Mouse (Mus musculus): Measurements from ENCODE around the gene Hnrnpa0. TPM values are rescaled to one million over a fixed set of nuclear protein-coding genes. Genes with fewer than 3 reads are reported as not detected.

Gene Hnrnpa0
- 50.2 and 56.9 TPM in 2 replicates for polyA plus RNA-seq (2014; fragmentation: Nextera tagmentation; extraction: Ambion mirVana)

DNA sequence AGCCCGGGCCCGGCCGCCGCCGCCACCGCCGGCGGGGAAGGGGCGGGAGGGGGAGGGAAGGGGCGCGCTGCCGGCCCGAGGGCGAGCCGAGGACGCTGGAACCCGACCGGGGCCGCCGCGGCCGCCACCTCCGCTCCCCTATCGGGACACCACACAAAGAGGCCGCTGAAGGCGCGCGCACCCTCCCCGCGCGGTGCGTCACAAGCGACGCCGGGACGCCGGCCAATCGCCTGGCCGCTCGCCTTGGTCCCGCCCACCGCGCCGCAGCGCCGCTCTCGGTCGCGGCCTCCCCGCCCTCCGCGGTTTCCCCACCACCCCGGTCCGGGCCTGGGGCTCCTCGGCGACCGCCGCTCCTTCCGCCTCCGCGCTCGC, at the start of gene Hnrnpa0:
Hnrnpa0 (minus strand) TSS at position 161 of the 372 bp plus-strand sequence.
- peak within 1 kb of the TSS; percentile 93 for H3K4me3 ChIP-seq (replicated peaks; ENCODE audit: low read length)
- H3K36me3 ChIP-seq (replicated peaks; ENCODE audit: control insufficient read depth, insufficient read depth): peaks cover 10% of the 10 kb centered on the region
- H3K27ac ChIP-seq: peak within 1 kb of the TSS; percentile 100
- peaks cover 31% of the 10 kb centered on the region for H3K4me1 ChIP-seq (replicated peaks; ENCODE audit: control insufficient read depth, insufficient read depth, low read length)
- DNase-seq (ENCODE audit: low spot score) (peak; percentile 96), ATAC-seq (ENCODE audit: low FRiP score) (peak; percentile 95)
- H3K4me2 ChIP-seq (replicated peaks): peak within 1 kb of the TSS; percentile 83
- H3K9me3 ChIP-seq (ENCODE audit: control insufficient read depth, low read length): no peaks in the 10 kb centered on the region
- H3K27me3 ChIP-seq (ENCODE audit: control insufficient read depth, insufficient read depth, low read length): no peaks in the 10 kb centered on the region
- H3K9ac ChIP-seq: peak within 1 kb of the TSS; percentile 100
- 0% methylated on average over 31 of the region's 62 CpGs for WGBS

- H3K27ac ChIP-seq: peak overlapping the region; percentile 18; the same call in 1 of the 2 replicates
- DNase-seq (ENCODE audit: low spot score) (no peak), ATAC-seq (ENCODE audit: low FRiP score) (no peak)
- no peaks in the 10 kb centered on the region for H3K4me1 ChIP-seq (replicated peaks; ENCODE audit: control insufficient read depth, insufficient read depth, low read length)
- H3K4me3 ChIP-seq (replicated peaks; ENCODE audit: low read length): no peak overlapping the region
- H3K4me2 ChIP-seq (replicated peaks): no peak overlapping the region
- no peaks in the 10 kb centered on the region for H3K27me3 ChIP-seq (ENCODE audit: control insufficient read depth, insufficient read depth, low read length)
- H3K9ac ChIP-seq: no peak overlapping the region
- H3K9me3 ChIP-seq (ENCODE audit: control insufficient read depth, low read length): no peaks in the 10 kb centered on the region
- peaks cover 88% of the 10 kb centered on the region for H3K36me3 ChIP-seq (replicated peaks; ENCODE audit: control insufficient read depth, insufficient read depth)
- 81% methylated on average over 9 of the region's 9 CpGs for WGBS
Observed at GRCm38 (mm10) chr13:58177511-58178208, 49.3 kb upstream of the Hnrnpa0 start.

- Histone ChIP-seq H3K4me3 (replicated peaks; ENCODE audit: low read length) (no peak overlapping the region), H3K27me3 (ENCODE audit: control insufficient read depth, insufficient read depth, low read length) (no peaks in the 10 kb centered on the region), H3K27ac (no peak overlapping the region), H3K4me2 (replicated peaks) (no peak overlapping the region), H3K9ac (no peak overlapping the region), H3K9me3 (ENCODE audit: control insufficient read depth, low read length) (no peaks in the 10 kb centered on the region), H3K4me1 (replicated peaks; ENCODE audit: control insufficient read depth, insufficient read depth, low read length) (no peaks in the 10 kb centered on the region), H3K36me3 (replicated peaks; ENCODE audit: control insufficient read depth, insufficient read depth) (peaks cover 82% of the 10 kb centered on the region)
- 93% methylated on average over 3 of the region's 3 CpGs for WGBS
- no peak for DNase-seq (ENCODE audit: low spot score)
- no peak for ATAC-seq (ENCODE audit: low FRiP score)
Observed at GRCm38 (mm10) chr13:58176105-58176504, 47.7 kb upstream of the Hnrnpa0 start.

- Histone ChIP-seq H3K27me3 (ENCODE audit: control insufficient read depth, insufficient read depth, low read length) (no peaks in the 10 kb centered on the region), H3K27ac (no peak overlapping the region), H3K9me3 (ENCODE audit: control insufficient read depth, low read length) (no peaks in the 10 kb centered on the region), H3K4me1 (replicated peaks; ENCODE audit: control insufficient read depth, insufficient read depth, low read length) (no peaks in the 10 kb centered on the region), H3K36me3 (replicated peaks; ENCODE audit: control insufficient read depth, insufficient read depth) (peaks cover 29% of the 10 kb centered on the region), H3K9ac (no peak overlapping the region), H3K4me2 (replicated peaks) (no peak overlapping the region), H3K4me3 (replicated peaks; ENCODE audit: low read length) (no peak overlapping the region)
- ATAC-seq (ENCODE audit: low FRiP score): 0 out of 2 replicates have a peak, but pooled peaks have one; percentile 53
- no peak for DNase-seq (ENCODE audit: low spot score)
Observed at GRCm38 (mm10) chr13:58168119-58168518, 39.8 kb upstream of the Hnrnpa0 start.

DNA sequence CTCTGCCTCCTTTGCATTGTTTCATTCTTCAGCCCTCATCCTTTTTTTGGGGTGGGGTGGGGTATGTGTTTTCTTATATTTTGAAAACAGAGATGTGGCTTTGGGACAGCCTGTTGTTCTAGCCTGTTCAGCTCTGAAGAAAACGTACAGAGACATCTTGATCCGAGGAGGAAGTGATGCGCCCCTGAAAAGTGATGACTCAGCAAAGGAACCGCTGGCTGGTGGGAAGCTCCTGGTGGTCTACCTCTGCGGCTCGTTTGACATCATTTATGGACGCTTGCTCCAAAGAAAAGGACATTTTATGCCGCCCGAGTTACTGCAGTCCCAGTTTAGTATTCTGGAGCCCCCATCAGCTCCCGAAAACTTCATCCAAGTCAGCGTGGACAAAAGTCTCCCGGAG, 35.0 kb upstream of the Hnrnpa0 start:
- peaks cover 1% of the 10 kb centered on the region; the same call in 1 of the 2 replicates for H3K4me1 ChIP-seq (replicated peaks; ENCODE audit: control insufficient read depth, insufficient read depth, low read length)
- H3K9me3 ChIP-seq (ENCODE audit: control insufficient read depth, low read length): no peaks in the 10 kb centered on the region
- ATAC-seq (ENCODE audit: low FRiP score): no peak
- H3K27ac ChIP-seq: no peak overlapping the region
- H3K4me2 ChIP-seq (replicated peaks): no peak overlapping the region
- no peaks in the 10 kb centered on the region for H3K27me3 ChIP-seq (ENCODE audit: control insufficient read depth, insufficient read depth, low read length)
- no peak overlapping the region for H3K9ac ChIP-seq
- WGBS: 96% methylated on average over 12 of the region's 12 CpGs
- H3K4me3 ChIP-seq (replicated peaks; ENCODE audit: low read length): no peak overlapping the region
- peaks cover 43% of the 10 kb centered on the region for H3K36me3 ChIP-seq (replicated peaks; ENCODE audit: control insufficient read depth, insufficient read depth)
- DNase-seq (ENCODE audit: low spot score): no peak

GRCm38 (mm10) chr13:58160761-58161160, 32.4 kb upstream of the Hnrnpa0 start:
- Histone ChIP-seq H3K27me3 (ENCODE audit: control insufficient read depth, insufficient read depth, low read length) (no peaks in the 10 kb centered on the region), H3K9ac (no peak overlapping the region), H3K9me3 (ENCODE audit: control insufficient read depth, low read length) (no peaks in the 10 kb centered on the region), H3K36me3 (replicated peaks; ENCODE audit: control insufficient read depth, insufficient read depth) (peaks cover 42% of the 10 kb centered on the region), H3K27ac (no peak overlapping the region), H3K4me2 (replicated peaks) (no peak overlapping the region), H3K4me1 (replicated peaks; ENCODE audit: control insufficient read depth, insufficient read depth, low read length) (peaks cover 10% of the 10 kb centered on the region), H3K4me3 (replicated peaks; ENCODE audit: low read length) (no peak overlapping the region)
- 97% methylated on average over 15 of the region's 15 CpGs for WGBS
- ATAC-seq (ENCODE audit: low FRiP score) (no peak), DNase-seq (ENCODE audit: low spot score) (no peak)

GRCm38 (mm10) chr13:58158099-58158912, 29.9 kb upstream of the Hnrnpa0 start:
- Histone ChIP-seq H3K36me3 (replicated peaks; ENCODE audit: control insufficient read depth, insufficient read depth) (peaks cover 30% of the 10 kb centered on the region), H3K9me3 (ENCODE audit: control insufficient read depth, low read length) (no peaks in the 10 kb centered on the region), H3K9ac (peak overlapping the region; percentile 75), H3K4me1 (replicated peaks; ENCODE audit: control insufficient read depth, insufficient read depth, low read length) (peaks cover 10% of the 10 kb centered on the region), H3K4me3 (replicated peaks; ENCODE audit: low read length) (peak overlapping the region; percentile 88), H3K27me3 (ENCODE audit: control insufficient read depth, insufficient read depth, low read length) (no peaks in the 10 kb centered on the region), H3K27ac (peak overlapping the region; percentile 68), H3K4me2 (replicated peaks) (peak overlapping the region; percentile 93)
- peak; percentile 88 for DNase-seq (ENCODE audit: low spot score)
- ATAC-seq (ENCODE audit: low FRiP score): peak; percentile 63
- WGBS: 11% methylated on average over 16 of the region's 16 CpGs

GRCm38 (mm10) chr13:58157447-58158098, 29.2 kb upstream of the Hnrnpa0 start, which contains the start of gene Idnk:
Idnk (plus strand) TSS chr13:58157649.
- peaks cover 23% of the 10 kb centered on the region for H3K36me3 ChIP-seq (replicated peaks; ENCODE audit: control insufficient read depth, insufficient read depth)
- H3K27me3 ChIP-seq (ENCODE audit: control insufficient read depth, insufficient read depth, low read length): no peaks in the 10 kb centered on the region
- WGBS: under 1% methylated on average over 30 of the region's 30 CpGs
- no peaks in the 10 kb centered on the region for H3K9me3 ChIP-seq (ENCODE audit: control insufficient read depth, low read length)
- peak within 1 kb of the TSS; percentile 68 for H3K27ac ChIP-seq
- peak within 1 kb of the TSS; percentile 93 for H3K4me2 ChIP-seq (replicated peaks)
- H3K4me1 ChIP-seq (replicated peaks; ENCODE audit: control insufficient read depth, insufficient read depth, low read length): peaks cover 10% of the 10 kb centered on the region
- DNase-seq (ENCODE audit: low spot score) (peak; percentile 89), ATAC-seq (ENCODE audit: low FRiP score) (peak; percentile 85)
- peak within 1 kb of the TSS; percentile 88 for H3K4me3 ChIP-seq (replicated peaks; ENCODE audit: low read length)
- H3K9ac ChIP-seq: peak within 1 kb of the TSS; percentile 75

DNA sequence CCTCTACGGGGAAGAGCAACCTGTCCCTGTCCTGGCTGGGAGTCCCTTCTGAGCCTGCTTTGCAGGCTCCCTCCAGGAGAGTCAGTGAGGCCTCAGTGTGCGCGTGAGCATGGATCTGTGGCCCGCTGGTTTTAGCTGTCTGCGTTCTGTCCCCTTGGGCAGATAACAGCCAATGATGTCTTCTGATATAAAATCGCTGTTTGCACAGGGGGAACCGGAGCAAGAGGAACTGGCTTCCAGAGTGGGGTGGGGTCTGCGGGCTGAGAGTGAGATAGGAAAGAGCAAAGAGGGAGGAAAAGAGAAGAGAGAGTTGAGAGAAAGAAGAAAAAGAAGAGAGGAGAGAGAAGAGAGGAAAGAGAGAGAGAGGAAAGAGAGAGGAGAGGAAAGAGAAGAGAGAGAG, 28.7 kb upstream of the Hnrnpa0 start:
- ATAC-seq (ENCODE audit: low FRiP score) (no peak), DNase-seq (ENCODE audit: low spot score) (no peak)
- Histone ChIP-seq H3K9ac (peak overlapping the region; percentile 75), H3K4me3 (replicated peaks; ENCODE audit: low read length) (peak overlapping the region; percentile 88), H3K36me3 (replicated peaks; ENCODE audit: control insufficient read depth, insufficient read depth) (peaks cover 22% of the 10 kb centered on the region), H3K4me1 (replicated peaks; ENCODE audit: control insufficient read depth, insufficient read depth, low read length) (peaks cover 10% of the 10 kb centered on the region), H3K27me3 (ENCODE audit: control insufficient read depth, insufficient read depth, low read length) (no peaks in the 10 kb centered on the region), H3K27ac (peak overlapping the region; percentile 68), H3K9me3 (ENCODE audit: control insufficient read depth, low read length) (no peaks in the 10 kb centered on the region), H3K4me2 (replicated peaks) (peak overlapping the region; percentile 93)
- 18% methylated on average over 8 of the region's 8 CpGs for WGBS

Measured in hindbrain, embryonic 14.5 days (tissue).